Mouse (Mus musculus) forebrain, embryonic 13.5 days (tissue): ENCODE results near the gene Srgap3. TPM values are rescaled to one million over a fixed set of nuclear protein-coding genes. Genes with fewer than 3 reads are reported as not detected.

ENCODE experiments used
- ATAC-seq: fragments of 200-750 bp; cut with Nextera tagmentation; 2 replicates; pipeline ENCODE4 v1.8.0; 2017
- H3K27ac ChIP-seq: fragments of 300-500 bp; sonication (generic); 2 replicates; pipeline ENCODE4 v1.5.1; 2015; ENCODE audit warnings: inconsistent platforms, mild to moderate bottlenecking, moderate library complexity
- H3K27me3 ChIP-seq: fragments of 300-500 bp; sonication (generic); 2 replicates; pipeline ENCODE4 v1.6.1; 2015; ENCODE audit warnings: mild to moderate bottlenecking, inconsistent platforms
- H3K36me3 ChIP-seq: fragments of 300-500 bp; sonication (generic); 2 replicates; pipeline ENCODE4 v1.6.1; 2015; ENCODE audit warnings: mild to moderate bottlenecking, inconsistent platforms; ENCODE audit not compliant: poor library complexity, severe bottlenecking
- H3K4me1 ChIP-seq: fragments of 300-500 bp; sonication (generic); 2 replicates; pipeline ENCODE4 v1.6.1; 2015; ENCODE audit warnings: inconsistent platforms
- H3K4me2 ChIP-seq: fragments of 300-500 bp; sonication (generic); 2 replicates; pipeline ENCODE4 v1.6.1; 2015; ENCODE audit warnings: inconsistent platforms, mild to moderate bottlenecking, moderate library complexity
- H3K4me3 ChIP-seq: fragments of 300-500 bp; sonication (generic); 2 replicates; pipeline ENCODE4 v1.5.1; 2015; ENCODE audit warnings: mild to moderate bottlenecking, inconsistent platforms
- H3K9ac ChIP-seq: fragments of 300-500 bp; sonication (generic); 2 replicates; pipeline ENCODE4 v1.6.1; 2015; ENCODE audit warnings: mild to moderate bottlenecking, inconsistent platforms
- H3K9me3 ChIP-seq: fragments of 300-500 bp; sonication (generic); replicated peaks from 2 replicates; pipeline ENCODE4 v1.6.1; 2016; ENCODE audit warnings: inconsistent platforms
- WGBS: fragments of 180-500 bp; shearing (Covaris S2); methylation state at CpG from one replicate; pipeline ENCODE4 v1.1.7; 2015; 5-methylcytosine and 5-hydroxymethylcytosine counted together
- polyA plus RNA-seq: library from polyadenylated mRNA; unstranded; fragments of >200 nt; fragmentation: Nextera tagmentation; extraction: Ambion mirVana; gene quantifications from 2 replicates; pipeline ENCODE4 v1.2.1, GENCODE M21; 2015

Srgap3 gene
- polyA plus RNA-seq, 1 experiment from 2014 or later = 30.1 TPM

GRCm38 (mm10) chr6:112684065-112684464, 263.0 kb downstream of the Srgap3 start:
- ATAC-seq = no peak
- Histone ChIP-seq H3K4me3 (no peak overlapping the region), H3K9me3 (no peaks in the 10 kb centered on the region), H3K36me3 (peaks cover 25% of the 10 kb centered on the region), H3K27ac (no peak overlapping the region), H3K4me1 (no peaks in the 10 kb centered on the region), H3K4me2 (no peak overlapping the region), H3K9ac (no peak overlapping the region), H3K27me3 (no peaks in the 10 kb centered on the region)
- WGBS = 85% methylated on average over 2 of the region's 2 CpGs

Other genes with a start within 250 kb of the Srgap3 start
- gene Thumpd3, start 99.0 kb upstream of the Srgap3 start, polyA plus RNA-seq = 62.9 and 63.2 TPM in 2 replicates
- 56.9 and 63.3 TPM in 2 replicates for gene Setd5, start 130.1 kb upstream of the Srgap3 start, polyA plus RNA-seq
- 29.6 and 33.8 TPM in 2 replicates for gene Lhfpl4, start 248.1 kb upstream of the Srgap3 start, polyA plus RNA-seq